Mouse (Mus musculus) ES-Bruce4 (cell line): ENCODE results near the gene Snrpd2. TPM values are rescaled to one million over a fixed set of nuclear protein-coding genes. Genes with fewer than 3 reads are reported as not detected.

Experiments
- H3K27ac ChIP-seq: 2 replicates; pipeline ENCODE4 v1.5.1; 2012; ENCODE audit warnings: low read length, inconsistent platforms; ENCODE audit not compliant: insufficient read depth
- H3K27me3 ChIP-seq: 2 replicates; pipeline ENCODE4 v1.6.1; 2012; ENCODE audit warnings: mild to moderate bottlenecking, low read length, inconsistent platforms; ENCODE audit not compliant: control insufficient read depth, poor library complexity, insufficient read depth, severe bottlenecking
- H3K36me3 ChIP-seq: 2 replicates; pipeline ENCODE4 v1.6.1; 2012; ENCODE audit warnings: inconsistent platforms, mild to moderate bottlenecking, low read length, moderate library complexity; ENCODE audit not compliant: control insufficient read depth, poor library complexity, insufficient read depth, severe bottlenecking
- H3K4me1 ChIP-seq: one replicate; pipeline ENCODE4 v1.8.1; 2011; ENCODE audit warnings: low read length; ENCODE audit not compliant: control insufficient read depth, insufficient read depth
- H3K4me3 ChIP-seq: 2 replicates; pipeline ENCODE4 v1.5.1; 2011; ENCODE audit warnings: low read depth, mild to moderate bottlenecking, low read length
- H3K9ac ChIP-seq: 2 replicates; pipeline ENCODE4 v1.6.1; 2012; ENCODE audit warnings: low read depth, mild to moderate bottlenecking, inconsistent platforms; ENCODE audit not compliant: poor library complexity, severe bottlenecking
- H3K9me3 ChIP-seq: replicated peaks from 2 replicates; pipeline ENCODE4 v1.6.1; 2012; ENCODE audit warnings: mild to moderate bottlenecking, low read length, inconsistent platforms; ENCODE audit not compliant: control insufficient read depth, poor library complexity, insufficient read depth, severe bottlenecking
- CTCF ChIP-seq: IDR thresholded peaks from one replicate; pipeline ENCODE4 v1.8.1; 2011; ENCODE audit warnings: low read depth, low read length
- EP300 ChIP-seq: IDR thresholded peaks from 2 replicates; pipeline ENCODE4 v1.6.1; 2011; ENCODE audit warnings: low read depth, low read length; ENCODE audit not compliant: insufficient read depth
- POLR2A ChIP-seq: IDR thresholded peaks from one replicate; pipeline ENCODE4 v1.8.1; 2011; ENCODE audit warnings: low read length; ENCODE audit not compliant: insufficient read depth
- polyA plus RNA-seq: library from polyadenylated mRNA; stranded (reverse); fragments of >200 nt; gene quantifications from 2 replicates; pipeline ENCODE4 v1.2.4, GENCODE M21; 2011; ENCODE audit warnings: low read depth; ENCODE audit not compliant: missing spikeins, insufficient read depth, insufficient read length

The Snrpd2 gene
- polyA plus RNA-seq, 1 experiment = 94.6 TPM

DNA sequence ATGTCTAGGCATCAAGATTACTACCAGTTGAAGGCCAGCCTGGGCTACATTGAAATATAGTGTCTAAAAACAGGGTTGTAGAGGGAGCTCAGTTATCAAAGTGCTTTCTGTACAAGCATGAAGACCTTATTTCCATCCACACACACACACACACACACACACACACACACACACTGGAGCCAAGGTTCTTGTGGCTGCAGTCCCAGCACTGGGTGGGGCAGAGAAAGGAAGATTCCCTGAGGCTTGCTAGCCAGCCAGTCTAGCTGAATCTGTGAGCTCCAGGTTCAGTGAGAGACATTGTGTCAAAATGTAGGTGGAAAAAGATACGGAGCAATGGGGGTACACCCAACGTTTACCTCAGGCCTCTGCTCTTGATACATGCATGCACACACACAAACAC is 34.7 kb downstream of the Snrpd2 start:
- Histone ChIP-seq H3K27ac (no peak overlapping the region), H3K9me3 (no peaks in the 10 kb centered on the region), H3K4me1 (no peaks in the 10 kb centered on the region), H3K27me3 (no peaks in the 10 kb centered on the region), H3K36me3 (no peaks in the 10 kb centered on the region), H3K9ac (no peak overlapping the region), H3K4me3 (no peak overlapping the region)
- no peak for TF ChIP-seq POLR2A
- TF ChIP-seq CTCF = no peak
- no peak for TF ChIP-seq EP300

DNA sequence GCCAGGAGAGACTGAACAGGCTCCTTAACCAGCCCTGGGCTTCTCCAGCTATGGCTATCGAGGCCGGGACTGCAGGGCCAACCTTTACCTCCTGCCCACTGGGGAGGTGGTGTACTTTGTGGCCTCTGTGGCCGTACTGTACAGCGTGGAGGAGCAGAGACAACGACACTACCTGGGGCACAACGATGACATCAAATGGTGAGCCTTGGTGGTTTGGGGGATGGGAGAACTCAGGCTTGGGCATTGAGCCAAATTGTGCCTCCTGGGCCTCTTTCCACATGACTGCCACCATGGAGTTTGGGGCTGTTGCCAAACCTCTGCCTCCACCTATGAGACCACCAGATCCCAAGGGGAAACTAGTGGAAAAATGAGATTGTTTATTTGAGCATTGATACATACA is 35.2 kb downstream of the Snrpd2 start:
- Histone ChIP-seq H3K9me3 (no peaks in the 10 kb centered on the region), H3K4me1 (no peaks in the 10 kb centered on the region), H3K27ac (no peak overlapping the region), H3K9ac (no peak overlapping the region), H3K27me3 (no peaks in the 10 kb centered on the region), H3K4me3 (no peak overlapping the region), H3K36me3 (no peaks in the 10 kb centered on the region)
- TF ChIP-seq POLR2A = no peak
- no peak for TF ChIP-seq CTCF
- no peak for TF ChIP-seq EP300

DNA sequence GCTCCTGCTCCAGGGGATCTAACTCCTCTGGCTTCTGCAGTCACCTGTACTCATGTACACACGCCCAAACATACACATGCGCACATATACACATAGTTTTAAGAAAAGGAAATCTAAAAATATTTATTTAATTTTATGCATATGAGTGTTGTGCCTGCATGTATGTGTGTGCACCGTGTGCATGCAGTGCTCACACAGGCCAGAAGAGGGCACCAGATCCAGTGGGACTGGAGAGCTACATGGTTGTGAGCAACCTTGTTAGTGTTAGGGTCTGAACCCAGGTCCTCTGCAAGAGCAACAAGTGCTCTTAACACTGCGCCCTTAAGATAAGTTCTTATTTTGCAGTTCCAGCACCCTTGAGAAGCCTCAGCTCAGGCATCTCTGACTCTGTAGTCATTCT is 45.2 kb downstream of the Snrpd2 start:
- H3K36me3 ChIP-seq = 0 out of 2 replicates have a peak, but pooled peaks cover 2% of the 10 kb centered on the region

DNA sequence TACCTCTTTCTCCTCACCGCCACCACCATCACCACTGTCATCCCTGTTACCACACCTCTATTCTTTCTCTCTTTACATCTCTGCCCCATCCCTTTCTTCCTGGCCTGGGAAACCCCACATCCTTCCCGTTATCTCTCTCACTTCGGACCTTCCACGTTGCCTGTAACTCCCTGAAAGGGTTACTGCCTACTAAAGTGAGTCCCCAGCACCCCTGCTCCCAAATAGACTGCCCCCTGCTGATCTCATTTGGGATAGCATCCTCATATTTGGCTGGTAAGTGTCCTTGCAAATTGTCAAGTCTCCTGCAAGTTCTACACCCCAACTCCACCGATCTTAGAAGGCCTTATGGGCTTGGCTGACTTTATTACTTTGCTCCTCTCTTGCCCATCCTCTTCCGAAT is 47.2 kb downstream of the Snrpd2 start:
- Histone ChIP-seq H3K36me3 (0 out of 2 replicates have a peak, but pooled peaks cover 2% of the 10 kb centered on the region), H3K4me3 (no peak overlapping the region), H3K27me3 (no peaks in the 10 kb centered on the region), H3K9ac (no peak overlapping the region), H3K27ac (no peak overlapping the region), H3K4me1 (peaks cover 3% of the 10 kb centered on the region), H3K9me3 (0 out of 2 replicates have a peak, but pooled peaks cover 3% of the 10 kb centered on the region)
- peak; percentile 42 for TF ChIP-seq CTCF
- TF ChIP-seq EP300 = no peak
- no peak for TF ChIP-seq POLR2A

More for the DNA sequence above, 45.2 kb downstream of the Snrpd2 start:
- 0 out of 2 replicates have a peak, but pooled peaks cover 3% of the 10 kb centered on the region for H3K9me3 ChIP-seq
- H3K4me1 ChIP-seq = no peaks in the 10 kb centered on the region
- no peak overlapping the region for H3K27ac ChIP-seq
- H3K4me3 ChIP-seq = no peak overlapping the region
- no peak overlapping the region for H3K9ac ChIP-seq
- TF ChIP-seq CTCF (peak; percentile 58), POLR2A (no peak), EP300 (no peak)
- H3K27me3 ChIP-seq = no peaks in the 10 kb centered on the region

DNA sequence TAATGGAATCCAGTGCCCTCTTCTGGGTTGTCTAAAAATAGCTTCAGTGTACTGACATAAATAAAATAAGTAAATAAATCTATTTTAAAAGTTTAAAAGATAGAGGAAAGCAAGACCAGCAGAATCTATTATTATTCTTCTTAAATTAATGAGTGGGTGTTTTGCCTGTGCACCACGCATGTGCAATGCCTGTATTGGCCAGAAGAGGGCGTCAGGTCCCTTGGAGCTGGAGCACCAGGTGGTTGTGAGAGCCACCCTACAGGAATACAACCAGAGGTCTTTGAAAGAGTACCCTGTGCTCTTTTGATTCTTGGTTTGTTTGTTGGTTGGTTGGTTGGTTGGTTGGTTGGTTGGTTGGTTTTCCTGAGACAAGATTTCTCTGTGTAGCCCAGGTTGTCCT is 48.5 kb downstream of the Snrpd2 start:
- 0 out of 2 replicates have a peak, but pooled peaks cover 3% of the 10 kb centered on the region for H3K9me3 ChIP-seq
- H3K4me3 ChIP-seq = no peak overlapping the region
- peaks cover 5% of the 10 kb centered on the region for H3K4me1 ChIP-seq
- 0 out of 2 replicates have a peak, but pooled peaks cover 2% of the 10 kb centered on the region for H3K36me3 ChIP-seq
- no peak overlapping the region for H3K27ac ChIP-seq
- H3K27me3 ChIP-seq = no peaks in the 10 kb centered on the region
- no peak overlapping the region for H3K9ac ChIP-seq
- TF ChIP-seq EP300 = no peak
- no peak for TF ChIP-seq POLR2A
- peak; percentile 82 for TF ChIP-seq CTCF

DNA sequence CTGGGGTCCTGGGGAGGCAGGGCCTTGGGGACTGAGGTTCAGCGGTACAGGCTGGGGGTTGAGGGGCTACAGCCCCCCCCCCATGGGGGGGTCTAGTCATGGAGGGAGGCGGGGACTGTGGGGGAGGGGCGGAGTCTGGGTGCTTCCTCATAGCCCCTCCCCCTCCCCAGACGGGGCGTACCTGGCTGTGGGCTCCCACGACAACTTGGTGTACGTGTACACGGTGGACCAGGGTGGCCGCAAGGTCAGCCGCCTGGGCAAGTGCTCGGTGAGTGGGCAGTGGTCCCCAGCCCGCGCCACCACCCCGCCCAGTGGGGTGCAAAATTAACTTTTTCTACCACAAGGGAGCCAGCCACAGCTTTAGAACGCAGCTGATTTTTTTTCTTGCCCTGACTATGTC is 52.1 kb downstream of the Snrpd2 start:
- peaks cover 5% of the 10 kb centered on the region for H3K4me1 ChIP-seq
- peak overlapping the region; percentile 15; the same call in 1 of the 2 replicates for H3K9ac ChIP-seq
- H3K4me3 ChIP-seq = peak overlapping the region; percentile 22
- no peaks in the 10 kb centered on the region for H3K9me3 ChIP-seq
- no peak for TF ChIP-seq EP300
- TF ChIP-seq CTCF = no peak
- TF ChIP-seq POLR2A = no peak
- no peaks in the 10 kb centered on the region for H3K27me3 ChIP-seq
- peak overlapping the region; percentile 32 for H3K27ac ChIP-seq
- no peaks in the 10 kb centered on the region for H3K36me3 ChIP-seq
